Mouse (Mus musculus): ENCODE data around the gene Klhl12. TPM values are rescaled to one million over a fixed set of nuclear protein-coding genes. Genes with fewer than 3 reads are reported as not detected.

Gene Klhl12
- polyA plus RNA-seq, 1 experiment from 2014 or later, result 36.7 TPM

DNA sequence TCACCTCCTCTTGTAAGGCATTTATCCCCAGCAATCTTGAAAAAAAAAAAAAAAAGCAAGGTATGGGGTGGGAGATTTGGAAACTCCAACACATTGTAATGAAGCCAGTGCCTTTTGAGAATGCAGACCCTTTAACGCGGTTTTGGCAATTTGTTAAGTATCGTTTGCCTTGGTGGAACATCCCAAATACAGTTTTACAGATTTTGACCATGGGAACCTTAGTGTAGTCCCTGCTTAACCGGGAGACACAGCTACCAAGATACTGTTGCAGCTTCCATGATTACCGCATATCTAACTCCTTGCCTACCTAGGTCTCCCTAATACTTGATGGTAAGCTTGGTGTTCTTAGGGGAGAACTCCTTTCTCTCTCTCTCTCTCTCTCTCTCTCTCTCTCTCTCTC, 729 bp downstream of the Klhl12 start:
- H3K4me3 ChIP-seq (replicated peaks), result peak overlapping the region; percentile 100
- peak overlapping the region; percentile 84; the same call in 1 of the 2 replicates for H3K27ac ChIP-seq (replicated peaks)
- H3K4me1 ChIP-seq, result peaks cover 19% of the 10 kb centered on the region
- H3K9me3 ChIP-seq (replicated peaks), result no peaks in the 10 kb centered on the region
- no peak for ATAC-seq (ENCODE audit: low FRiP score)
- 21% methylated on average over 5 of the region's 5 CpGs for WGBS
- H3K9ac ChIP-seq (replicated peaks), result peak overlapping the region; percentile 89
- H3K4me2 ChIP-seq, result peak overlapping the region; percentile 80
- H3K27me3 ChIP-seq (replicated peaks), result no peaks in the 10 kb centered on the region
- peaks cover 26% of the 10 kb centered on the region for H3K36me3 ChIP-seq

DNA sequence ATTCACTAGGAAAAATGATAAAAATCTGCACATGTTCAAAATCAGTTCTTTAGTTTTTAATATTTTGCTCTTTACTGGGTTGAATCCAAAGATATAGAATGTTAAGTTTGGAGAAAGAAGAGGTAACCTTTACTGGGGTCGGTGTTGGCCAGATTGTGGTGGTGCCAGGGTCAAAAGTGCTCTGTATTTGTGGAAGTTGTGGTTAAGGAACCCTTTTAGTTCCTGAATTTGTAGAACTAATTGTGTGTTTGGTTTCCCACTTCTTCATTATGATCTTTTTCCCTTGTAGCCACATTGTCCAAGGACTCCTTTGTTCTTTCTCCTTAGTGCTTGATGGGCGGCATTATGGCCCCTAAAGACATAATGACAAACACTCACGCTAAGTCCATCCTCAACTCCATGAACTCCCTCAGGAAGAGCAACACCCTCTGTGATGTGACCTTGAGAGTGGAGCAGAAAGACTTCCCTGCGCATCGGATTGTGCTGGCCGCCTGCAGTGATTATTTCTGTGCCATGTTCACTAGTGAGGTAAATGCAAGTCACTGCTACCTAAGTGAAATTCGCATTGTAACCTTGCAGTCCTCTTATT, 2.9 kb downstream of the Klhl12 start:
- H3K4me2 ChIP-seq, result no peak overlapping the region
- no peak overlapping the region for H3K27ac ChIP-seq (replicated peaks)
- peaks cover 19% of the 10 kb centered on the region for H3K4me1 ChIP-seq
- no peaks in the 10 kb centered on the region for H3K9me3 ChIP-seq (replicated peaks)
- no peak overlapping the region for H3K9ac ChIP-seq (replicated peaks)
- H3K27me3 ChIP-seq (replicated peaks), result no peaks in the 10 kb centered on the region
- 88% methylated on average over 7 of the region's 7 CpGs for WGBS
- H3K36me3 ChIP-seq, result peaks cover 41% of the 10 kb centered on the region
- H3K4me3 ChIP-seq (replicated peaks), result no peak overlapping the region
- ATAC-seq (ENCODE audit: low FRiP score), result no peak

DNA sequence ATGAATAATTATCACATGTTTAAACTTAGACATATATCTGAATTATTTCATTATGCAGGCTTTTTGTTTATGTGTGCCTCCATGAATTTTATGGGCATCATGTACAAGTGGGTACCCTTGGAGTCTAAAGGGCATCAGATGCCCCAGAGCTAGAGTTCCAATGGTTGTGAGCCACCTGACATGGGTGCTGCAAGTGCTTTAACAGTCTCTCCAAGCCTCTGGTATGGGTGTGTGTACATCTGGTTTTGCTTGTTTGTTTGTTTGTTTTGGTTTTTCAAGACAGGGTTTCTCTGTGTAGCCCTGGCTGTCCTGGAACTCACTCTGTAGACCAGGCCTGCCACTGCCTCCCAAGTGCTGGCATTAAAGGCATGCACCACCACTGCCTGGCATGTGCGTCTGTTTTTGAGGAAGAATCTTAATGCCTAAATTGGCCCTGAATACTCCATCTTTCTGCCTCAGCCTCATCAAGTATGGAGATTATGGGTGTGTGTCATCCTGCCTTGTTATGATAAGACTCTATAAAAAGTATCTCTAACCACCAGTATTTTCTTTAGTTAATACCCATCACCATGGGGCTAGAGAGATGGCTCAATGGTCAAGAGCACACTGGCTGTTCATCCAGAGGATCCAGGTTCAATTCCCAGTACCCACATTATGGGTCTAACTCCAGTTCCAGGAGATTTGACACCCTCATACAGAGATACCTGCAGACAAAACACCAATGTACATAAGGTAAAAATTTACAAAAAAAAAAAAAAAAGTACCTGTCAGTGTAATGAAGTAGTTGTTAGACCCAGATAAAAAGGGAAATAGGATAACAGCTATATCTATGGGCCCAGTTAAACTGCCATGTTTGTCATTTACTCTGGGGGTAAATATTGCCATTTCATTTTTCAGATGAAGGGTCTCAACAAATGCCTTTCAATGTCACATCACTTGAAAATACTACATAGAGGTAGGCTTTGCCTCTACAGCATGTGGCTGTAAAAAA, 5.3 kb downstream of the Klhl12 start:
- no peak overlapping the region for H3K27ac ChIP-seq (replicated peaks)
- no peaks in the 10 kb centered on the region for H3K9me3 ChIP-seq (replicated peaks)
- no peak overlapping the region for H3K4me3 ChIP-seq (replicated peaks)
- H3K9ac ChIP-seq (replicated peaks), result no peak overlapping the region
- H3K4me1 ChIP-seq, result peaks cover 14% of the 10 kb centered on the region
- H3K4me2 ChIP-seq, result no peak overlapping the region
- ATAC-seq (ENCODE audit: low FRiP score), result no peak
- H3K27me3 ChIP-seq (replicated peaks), result no peaks in the 10 kb centered on the region
- H3K36me3 ChIP-seq, result peaks cover 56% of the 10 kb centered on the region
- 90% methylated on average over 1 of the region's 1 CpGs for WGBS

DNA sequence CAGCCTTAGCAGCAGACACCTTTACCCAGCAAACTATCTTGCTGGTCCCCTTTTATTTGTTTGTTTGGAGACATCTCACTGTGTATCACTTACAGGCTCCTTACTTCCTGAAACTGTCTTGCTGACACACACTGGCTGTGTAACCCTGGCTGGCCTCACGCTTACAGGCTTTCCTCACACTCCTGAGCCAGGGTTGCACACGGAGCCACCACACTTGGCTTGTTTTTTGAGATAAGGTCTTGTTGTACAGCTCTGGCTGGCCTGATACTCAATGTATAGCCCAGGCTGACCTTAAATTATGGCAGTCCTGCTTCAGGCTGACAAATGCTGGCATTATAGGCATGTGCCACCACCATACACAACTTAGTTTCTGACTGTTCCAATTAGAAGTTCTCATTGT, 29.3 kb downstream of the Klhl12 start:
- H3K36me3 ChIP-seq, result peaks cover 65% of the 10 kb centered on the region

DNA sequence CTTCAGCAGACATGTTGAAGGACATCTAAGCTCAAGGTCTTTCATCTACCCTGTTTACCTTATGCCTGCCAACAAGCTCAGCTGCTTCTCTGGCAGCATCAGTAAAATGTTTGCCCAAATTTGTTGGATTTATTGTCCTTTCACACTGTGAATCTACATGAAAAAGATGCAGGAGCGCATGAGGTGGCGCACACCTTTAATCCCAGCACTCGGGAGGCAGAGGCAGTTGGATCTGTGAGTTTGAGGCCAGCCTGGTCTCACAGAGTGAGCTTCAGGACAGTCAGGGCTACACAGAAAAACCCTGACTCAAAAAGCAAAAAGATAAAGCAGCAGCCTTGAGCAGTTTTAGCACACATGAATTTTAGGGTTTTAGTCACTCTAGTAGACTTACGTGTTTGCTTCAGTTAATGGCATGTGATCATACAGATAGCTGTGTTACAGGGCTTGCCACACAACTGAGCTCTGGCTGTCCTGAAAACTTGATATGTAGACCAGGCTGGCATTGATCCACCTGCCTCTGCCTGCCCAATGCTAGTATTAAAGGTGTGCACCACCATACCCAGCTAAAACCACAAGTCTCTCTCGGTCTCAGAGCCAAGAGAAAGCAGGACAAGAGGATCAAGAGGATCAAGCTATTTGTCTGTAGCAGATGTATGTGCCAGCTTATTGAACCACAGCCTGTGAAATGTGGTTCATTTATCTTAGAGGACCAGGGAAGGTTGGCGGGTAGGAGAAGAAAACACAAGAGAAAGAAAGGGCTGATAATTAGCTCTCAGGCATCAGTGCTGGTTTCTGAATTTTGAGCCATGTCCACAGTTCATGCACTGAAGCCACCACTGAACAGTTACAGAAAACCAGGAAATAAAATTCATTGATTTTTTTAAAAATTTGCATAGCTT, 35.8 kb downstream of the Klhl12 start:
- H3K27me3 ChIP-seq (replicated peaks), result no peaks in the 10 kb centered on the region
- H3K9ac ChIP-seq (replicated peaks), result no peak overlapping the region
- no peak overlapping the region for H3K4me2 ChIP-seq
- H3K36me3 ChIP-seq, result peaks cover 38% of the 10 kb centered on the region
- no peak overlapping the region for H3K27ac ChIP-seq (replicated peaks)
- ATAC-seq (ENCODE audit: low FRiP score), result no peak
- H3K9me3 ChIP-seq (replicated peaks), result no peaks in the 10 kb centered on the region
- H3K4me1 ChIP-seq, result peaks cover 18% of the 10 kb centered on the region
- 92% methylated on average over 6 of the region's 6 CpGs for whole genome bisulfite sequencing
- H3K4me3 ChIP-seq (replicated peaks), result no peak overlapping the region

More for the DNA sequence above, 29.3 kb downstream of the Klhl12 start:
- H3K27me3 ChIP-seq (replicated peaks), result no peaks in the 10 kb centered on the region
- H3K27ac ChIP-seq (replicated peaks), result no peak overlapping the region
- no peaks in the 10 kb centered on the region for H3K9me3 ChIP-seq (replicated peaks)
- ATAC-seq (ENCODE audit: low FRiP score), result no peak
- H3K4me3 ChIP-seq (replicated peaks), result no peak overlapping the region
- H3K4me2 ChIP-seq, result no peak overlapping the region
- H3K9ac ChIP-seq (replicated peaks), result no peak overlapping the region
- H3K4me1 ChIP-seq, result no peaks in the 10 kb centered on the region
- WGBS, result 88% methylated on average over 2 of the region's 2 CpGs

DNA sequence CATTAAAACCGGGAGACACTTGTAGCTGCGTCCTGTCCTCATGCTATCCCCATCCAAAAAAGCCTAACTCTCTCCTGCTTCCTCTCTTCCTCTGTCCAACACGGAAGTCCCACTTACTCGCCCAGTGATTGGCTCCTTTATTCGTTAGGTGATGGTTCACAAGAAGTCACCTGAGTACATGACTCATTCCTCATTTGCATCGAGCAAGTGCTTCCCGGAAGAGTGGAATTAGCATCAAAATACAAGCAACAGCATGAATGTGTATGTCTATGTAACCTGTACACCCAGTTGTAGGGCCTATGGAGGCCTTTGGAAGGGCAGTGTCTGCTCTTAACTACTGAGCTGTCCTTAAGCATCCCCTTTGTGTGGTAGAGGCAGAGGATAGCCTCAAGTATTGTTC, 36.9 kb downstream of the Klhl12 start:
- ATAC-seq (ENCODE audit: low FRiP score), result no peak
- WGBS, result 75% methylated on average over 7 of the region's 7 CpGs

DNA sequence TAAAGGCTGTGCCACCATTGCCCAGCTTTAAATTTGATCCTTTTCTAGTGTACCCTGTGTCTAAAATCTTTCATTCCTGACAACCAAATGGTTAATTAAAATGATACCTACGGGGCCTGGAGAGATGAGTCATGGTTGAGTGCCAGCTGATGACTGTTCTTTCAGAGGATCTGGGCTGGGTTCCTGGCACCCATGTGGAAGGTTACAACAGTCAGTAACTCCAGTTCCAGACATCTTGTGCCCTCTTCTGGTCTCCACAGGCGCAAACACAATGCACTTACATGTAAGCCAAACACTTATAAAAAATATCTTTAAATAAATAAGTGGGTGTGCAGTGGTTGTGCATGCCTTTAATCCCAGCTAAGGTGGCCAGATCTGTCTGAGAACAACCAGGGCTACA, 38.2 kb downstream of the Klhl12 start:
- H3K9ac ChIP-seq (replicated peaks), result 0 out of 2 replicates have a peak overlapping the region, but pooled peaks have one; percentile 53
- peaks cover 20% of the 10 kb centered on the region for H3K4me1 ChIP-seq
- H3K9me3 ChIP-seq (replicated peaks), result no peaks in the 10 kb centered on the region
- H3K27ac ChIP-seq (replicated peaks), result no peak overlapping the region
- peaks cover 21% of the 10 kb centered on the region for H3K36me3 ChIP-seq
- no peak overlapping the region for H3K4me3 ChIP-seq (replicated peaks)
- H3K27me3 ChIP-seq (replicated peaks), result no peaks in the 10 kb centered on the region
- no peak for ATAC-seq (ENCODE audit: low FRiP score)
- peak overlapping the region; percentile 75 for H3K4me2 ChIP-seq
- 79% methylated on average over 2 of the region's 2 CpGs for WGBS

More for the DNA sequence above, 36.9 kb downstream of the Klhl12 start:
- Histone ChIP-seq H3K9me3 (replicated peaks) (no peaks in the 10 kb centered on the region), H3K36me3 (peaks cover 32% of the 10 kb centered on the region), H3K27me3 (replicated peaks) (no peaks in the 10 kb centered on the region), H3K27ac (replicated peaks) (no peak overlapping the region), H3K4me3 (replicated peaks) (no peak overlapping the region), H3K4me1 (peaks cover 20% of the 10 kb centered on the region), H3K9ac (replicated peaks) (no peak overlapping the region), H3K4me2 (no peak overlapping the region)

DNA sequence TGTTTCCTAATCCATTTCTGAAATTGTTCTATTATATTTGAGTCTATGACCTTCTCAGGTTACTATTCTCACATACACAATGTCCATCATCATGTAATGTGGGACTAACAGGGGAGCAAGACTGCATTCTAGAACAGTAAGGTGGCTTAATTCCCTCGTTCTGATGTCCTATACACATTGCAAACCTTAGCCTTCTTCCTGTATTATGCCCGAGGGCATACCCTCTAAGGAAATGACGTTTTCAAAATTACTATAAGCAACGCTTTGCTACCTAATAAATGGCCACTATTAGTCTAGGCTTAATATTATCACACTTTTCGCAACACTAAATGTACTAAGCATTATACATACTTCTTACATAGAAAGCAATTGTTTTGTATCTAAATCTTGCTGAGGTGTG, 38.6 kb downstream of the Klhl12 start:
- Histone ChIP-seq H3K4me3 (replicated peaks) (peak overlapping the region; percentile 55), H3K4me2 (peak overlapping the region; percentile 75), H3K27ac (replicated peaks) (peak overlapping the region; percentile 90), H3K9ac (replicated peaks) (peak overlapping the region; percentile 53), H3K4me1 (peaks cover 20% of the 10 kb centered on the region), H3K36me3 (peaks cover 16% of the 10 kb centered on the region), H3K27me3 (replicated peaks) (no peaks in the 10 kb centered on the region), H3K9me3 (replicated peaks) (no peaks in the 10 kb centered on the region)
- WGBS, result 21% methylated on average over 5 of the region's 5 CpGs
- ATAC-seq (ENCODE audit: low FRiP score), result peak; percentile 37; the same call in 1 of the 2 replicates

DNA sequence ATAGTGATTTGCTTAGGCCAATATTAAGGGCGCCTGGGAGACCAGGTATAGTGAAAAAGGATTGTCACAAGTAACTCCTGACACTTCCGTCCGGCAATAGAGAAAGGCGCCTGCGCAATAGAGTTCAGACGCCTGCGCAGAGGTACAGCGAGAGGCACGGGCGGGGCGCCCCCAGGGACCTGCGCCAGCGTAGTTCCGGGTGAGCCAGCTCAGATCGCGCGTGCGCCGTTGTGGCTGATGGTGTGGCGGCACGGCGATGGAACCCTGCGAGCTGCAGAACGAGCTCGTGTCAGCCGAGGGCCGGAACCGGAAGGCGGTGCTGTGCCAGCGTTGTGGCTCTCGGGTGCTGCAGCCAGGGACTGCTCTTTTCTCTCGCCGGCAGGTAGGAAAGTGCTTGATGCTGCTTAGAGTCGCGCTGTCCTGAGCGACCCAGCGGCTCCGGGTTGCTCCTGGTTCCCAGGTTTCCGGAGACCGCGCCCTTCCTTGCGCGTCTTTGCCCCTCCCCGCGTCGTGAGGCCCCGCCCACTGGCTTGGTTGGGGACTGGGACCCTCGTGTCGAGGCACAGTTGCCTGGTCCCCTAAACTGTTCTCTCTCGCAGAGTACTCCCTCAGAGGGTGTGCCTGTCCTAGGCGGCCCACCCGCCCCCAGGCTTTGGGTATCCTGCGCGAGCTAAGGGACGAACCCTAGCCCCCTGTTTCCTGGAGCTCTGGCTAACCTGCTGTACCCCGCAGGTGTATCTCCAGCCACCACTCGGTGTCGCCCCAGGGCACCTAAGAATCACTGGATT, 39.3 kb downstream of the Klhl12 start, which contains the start of gene Rabif:
Gene Rabif (plus strand): TSS at position 221 of the 788 bp plus-strand sequence.
- peak within 1 kb of the TSS; percentile 65 for H3K9ac ChIP-seq (replicated peaks)
- H3K4me2 ChIP-seq, result peak within 1 kb of the TSS; percentile 75
- WGBS, result under 1% methylated on average over 58 of the region's 58 CpGs
- peaks cover 10% of the 10 kb centered on the region for H3K36me3 ChIP-seq
- H3K4me3 ChIP-seq (replicated peaks), result peak within 1 kb of the TSS; percentile 55
- H3K4me1 ChIP-seq, result peaks cover 20% of the 10 kb centered on the region
- peak; percentile 99 for ATAC-seq (ENCODE audit: low FRiP score)
- peak within 1 kb of the TSS; percentile 90 for H3K27ac ChIP-seq (replicated peaks)
- H3K27me3 ChIP-seq (replicated peaks), result no peaks in the 10 kb centered on the region
- no peaks in the 10 kb centered on the region for H3K9me3 ChIP-seq (replicated peaks)

DNA sequence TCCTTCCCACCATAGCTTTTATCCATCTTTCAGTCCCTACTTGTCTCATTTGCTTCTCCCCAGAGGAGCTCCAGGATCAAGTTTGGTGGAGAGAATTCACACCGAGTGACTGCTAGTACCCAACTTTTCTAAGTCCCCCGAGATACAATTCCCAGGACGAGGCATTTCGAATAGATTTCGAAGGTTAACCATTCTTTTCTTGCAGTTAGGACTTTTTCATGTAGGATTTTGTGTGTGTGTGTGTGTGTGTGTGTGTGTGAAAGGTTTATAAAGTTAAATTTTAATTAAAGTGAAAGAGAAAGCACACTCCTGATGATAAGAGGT, 39.8 kb downstream of the Klhl12 start:
- H3K9ac ChIP-seq (replicated peaks), result peak overlapping the region; percentile 65
- H3K27ac ChIP-seq (replicated peaks), result peak overlapping the region; percentile 90
- ATAC-seq (ENCODE audit: low FRiP score), result no peak
- H3K36me3 ChIP-seq, result peaks cover 4% of the 10 kb centered on the region
- no peaks in the 10 kb centered on the region for H3K9me3 ChIP-seq (replicated peaks)
- peaks cover 20% of the 10 kb centered on the region for H3K4me1 ChIP-seq
- WGBS, result 20% methylated on average over 5 of the region's 5 CpGs
- H3K4me3 ChIP-seq (replicated peaks), result peak overlapping the region; percentile 55
- H3K27me3 ChIP-seq (replicated peaks), result no peaks in the 10 kb centered on the region
- peak overlapping the region; percentile 75 for H3K4me2 ChIP-seq

All from neural tube, embryonic 15.5 days (tissue).